Mouse (Mus musculus) spleen, adult 2 months (tissue): ENCODE measurements at regions not wholly inside any gene's neighbourhood (a gene's known extent, or its start where the extent isn't known, plus 50 kb on each side); places are given as distances from the start of the nearest gene placed in this dataset.

ENCODE experiments used
- CTCF ChIP-seq: fragments of 200-500 bp; IDR thresholded peaks from 2 replicates; pipeline ENCODE4 v1.5.1; 2011; ENCODE audit warnings: mild to moderate bottlenecking, inconsistent platforms; ENCODE audit not compliant: insufficient read depth, insufficient read length, insufficient replicate concordance; ENCODE audit errors: extremely low read depth
- POLR2A ChIP-seq: fragments of 200-500 bp; IDR thresholded peaks from 2 replicates; pipeline ENCODE4 v1.6.1; 2011; ENCODE audit warnings: low read depth, low read length, inconsistent platforms

GRCm38 (mm10) chr2:146646973-146647282, 134.8 kb upstream of the Ralgapa2 start:
- TF ChIP-seq CTCF (no peak), POLR2A (no peak)
